Mouse (Mus musculus): Measurements from ENCODE around the gene Fntb.

Fntb gene

DNA sequence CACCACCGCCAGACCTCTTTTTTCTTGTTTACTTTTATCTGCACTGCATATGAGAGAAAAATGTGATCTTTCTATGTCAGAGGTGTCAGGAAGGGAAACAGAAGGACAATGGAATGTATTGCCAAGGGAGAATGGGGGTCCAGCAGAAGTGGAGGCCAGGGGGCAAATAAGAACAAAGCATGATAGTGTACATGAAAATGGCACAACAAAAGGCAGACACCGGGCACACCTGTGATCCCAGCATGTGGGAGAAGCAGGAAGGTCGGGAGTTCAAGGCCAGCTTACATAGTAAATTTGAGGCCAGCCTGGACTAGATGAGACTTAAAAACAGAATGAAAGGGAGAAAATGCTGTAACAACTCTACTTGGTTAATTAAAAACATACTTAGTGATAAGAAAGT lies 153.5 kb downstream of the Fntb start:
- in situ Hi-C loops (cut with MboI, MseI), result no loop called here

- in situ Hi-C loops (cut with MboI, MseI), result no loop called here
These were observed 155.0 kb downstream of the Fntb start for GRCm38 (mm10) chr12:76920398-76920797.

DNA sequence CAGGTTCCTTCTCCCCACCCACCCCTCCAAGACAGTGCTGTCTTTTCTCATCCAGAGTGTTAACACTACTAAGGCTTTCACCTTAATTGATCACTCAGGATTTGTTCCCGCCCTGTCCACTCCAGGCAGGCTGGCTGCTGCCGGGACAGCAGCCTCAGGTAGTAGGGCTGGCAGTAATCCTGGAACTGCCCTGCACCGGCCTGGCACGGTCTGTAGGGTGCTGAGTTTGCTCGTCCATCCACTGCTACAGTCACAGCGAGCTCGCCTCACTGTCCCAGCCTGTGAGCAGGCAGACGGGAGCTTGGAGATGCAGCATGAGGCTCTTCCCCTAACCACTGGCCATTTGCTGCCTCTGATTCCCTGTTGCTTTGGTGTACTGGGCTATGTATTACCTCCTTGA lies 155.6 kb downstream of the Fntb start:
- in situ Hi-C loops (cut with MboI, MseI), result no loop called here

GRCm38 (mm10) chr12:76923118-76923517 lies 157.7 kb downstream of the Fntb start:
- in situ Hi-C loops (cut with MboI, MseI), result no loop called here

DNA sequence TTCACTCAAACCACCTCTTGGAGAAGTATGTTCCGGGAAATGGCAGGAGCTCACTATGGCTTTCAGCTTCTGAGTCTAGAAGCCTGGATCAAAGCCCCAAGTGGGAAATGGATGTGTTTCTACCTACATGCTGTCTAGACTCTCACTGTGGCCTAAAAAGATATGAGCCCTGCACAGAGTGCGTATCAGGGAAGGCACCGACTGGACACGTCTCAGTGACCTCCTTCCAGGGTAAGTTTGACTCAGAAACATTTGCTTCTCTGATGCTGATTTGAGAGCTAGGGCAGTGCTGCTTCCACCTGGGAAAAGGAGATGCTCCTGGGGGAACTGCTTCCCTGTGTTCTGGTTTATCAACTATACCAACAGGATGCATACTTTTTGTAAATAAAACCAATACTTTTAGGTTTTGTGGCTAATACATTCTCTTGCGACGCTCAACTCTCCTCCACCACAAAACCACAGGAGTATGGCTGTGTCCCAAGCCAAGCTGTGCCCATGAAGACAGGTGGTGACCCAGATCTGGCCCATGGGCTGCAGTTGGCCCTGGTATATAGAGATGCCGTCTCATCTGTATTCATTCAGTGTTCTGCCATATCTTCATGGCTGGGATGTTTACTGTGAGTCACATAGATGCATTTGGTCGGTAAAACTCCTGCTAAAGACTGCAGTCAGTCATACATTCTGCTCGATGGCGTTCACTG lies 159.7 kb downstream of the Fntb start:
- in situ Hi-C loops (cut with MboI, MseI), result no loop called here

- in situ Hi-C loops (cut with MboI, MseI), result no loop called here
These were observed 161.1 kb downstream of the Fntb start for GRCm38 (mm10) chr12:76926338-76926945.

GRCm38 (mm10) chr12:76927012-76927411 lies 161.6 kb downstream of the Fntb start:
- in situ Hi-C loops (cut with MboI, MseI), result no loop called here

DNA sequence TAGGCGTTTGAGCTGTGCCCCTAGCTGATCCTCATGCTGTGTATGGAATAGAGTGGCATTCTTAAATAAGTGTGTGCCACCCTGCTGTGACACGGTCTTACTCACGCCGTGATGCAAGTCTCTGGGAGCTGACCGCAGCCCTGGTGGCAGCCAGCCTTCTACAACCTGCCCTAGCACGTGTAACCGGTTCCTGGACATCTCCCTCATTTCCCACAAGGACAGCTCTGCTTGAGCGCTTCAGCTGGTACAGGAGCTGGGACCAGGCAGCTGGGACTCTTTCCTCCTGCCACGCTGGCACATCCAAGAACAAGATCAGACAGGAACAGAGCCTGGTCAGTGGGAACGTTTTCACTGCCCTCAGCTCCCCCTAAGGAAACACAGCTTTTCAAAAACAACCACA lies 162.2 kb downstream of the Fntb start:
- in situ Hi-C loops (cut with MboI, MseI), result no loop called here

- in situ Hi-C loops (cut with MboI, MseI), result loop anchor here (5.0 kb wide), 1 partner anchor 43 kb away; no protein-coding TSS in a partner anchor
These were observed 164.8 kb downstream of the Fntb start for GRCm38 (mm10) chr12:76930177-76930576.

DNA sequence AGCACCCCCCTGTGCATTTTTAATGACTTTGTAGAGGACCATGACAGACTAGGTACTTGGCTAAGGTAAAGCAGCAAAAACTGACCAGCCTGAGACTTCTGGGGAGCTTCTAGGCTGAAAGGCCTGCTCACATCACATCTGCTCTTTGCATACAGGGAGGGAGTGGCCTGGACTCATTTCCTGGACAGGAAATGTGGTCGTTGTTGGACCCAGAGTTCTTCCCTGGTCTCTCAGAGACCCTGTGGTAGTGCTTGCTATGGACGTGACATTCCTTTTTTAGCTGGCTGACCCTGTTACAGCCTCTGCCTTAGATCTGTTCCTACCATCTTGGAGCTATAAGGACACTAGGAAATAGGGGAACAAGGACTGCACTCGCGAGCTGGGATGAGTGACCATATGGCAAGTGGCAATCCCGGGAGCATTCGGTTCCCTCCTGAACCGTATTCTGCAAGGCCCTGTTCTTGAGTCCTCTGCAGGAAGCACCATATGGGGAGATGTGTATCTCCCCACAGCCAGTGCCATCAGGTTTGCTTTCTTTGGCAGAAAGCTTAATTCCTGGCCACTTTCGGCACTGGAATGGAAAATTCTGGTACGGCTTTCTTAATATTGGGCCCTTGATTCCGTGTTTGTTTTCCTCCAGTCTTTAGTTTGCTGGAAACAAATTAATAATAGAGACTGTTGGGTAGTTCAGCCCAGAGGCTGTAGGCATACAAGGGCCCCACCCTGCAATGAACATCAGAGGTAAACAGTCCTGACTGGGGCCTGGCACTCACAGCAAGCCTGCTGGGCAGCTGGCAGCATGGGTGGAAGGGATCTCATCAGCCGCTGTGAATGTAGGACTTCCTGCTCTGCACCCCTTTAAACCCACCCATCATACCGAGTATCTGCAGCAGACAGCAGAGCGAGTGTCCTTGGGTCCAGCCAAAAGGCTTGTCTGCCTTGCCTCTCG lies 166.6 kb downstream of the Fntb start:
- in situ Hi-C loops (cut with MboI, MseI), result loop anchor here (5.0 kb wide), 1 partner anchor 45 kb away; no protein-coding TSS in a partner anchor

GRCm38 (mm10) chr12:76932688-76933060 lies 167.3 kb downstream of the Fntb start:
- in situ Hi-C loops (cut with MboI, MseI), result loop anchor here (5.0 kb wide), 1 partner anchor 45 kb away; no protein-coding TSS in a partner anchor

- in situ Hi-C loops (cut with MboI, MseI), result loop anchor here (5.0 kb wide), 1 partner anchor 47 kb away; no protein-coding TSS in a partner anchor
These were observed 169.0 kb downstream of the Fntb start for GRCm38 (mm10) chr12:76934438-76934837.

DNA sequence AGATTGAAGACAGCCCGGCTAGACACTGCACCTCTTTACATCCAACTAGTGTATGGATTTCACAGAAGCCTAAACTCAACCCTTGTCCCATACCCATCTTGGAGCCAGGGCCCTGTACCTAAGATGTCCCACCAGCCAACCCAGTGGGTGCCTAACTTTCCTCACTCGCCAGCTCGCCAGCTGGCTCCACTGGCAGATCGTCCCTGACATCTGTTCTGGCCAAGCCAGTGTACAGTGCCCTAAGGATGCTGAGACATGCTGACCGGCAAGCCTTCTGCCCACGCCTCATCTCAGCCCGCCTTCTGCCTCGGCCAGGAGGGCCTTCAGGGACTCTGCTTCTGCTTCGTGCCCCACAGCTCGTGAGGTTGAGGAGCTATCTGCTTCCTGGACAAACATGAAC lies 170.8 kb downstream of the Fntb start:
- in situ Hi-C loops (cut with MboI, MseI), result no loop called here

DNA sequence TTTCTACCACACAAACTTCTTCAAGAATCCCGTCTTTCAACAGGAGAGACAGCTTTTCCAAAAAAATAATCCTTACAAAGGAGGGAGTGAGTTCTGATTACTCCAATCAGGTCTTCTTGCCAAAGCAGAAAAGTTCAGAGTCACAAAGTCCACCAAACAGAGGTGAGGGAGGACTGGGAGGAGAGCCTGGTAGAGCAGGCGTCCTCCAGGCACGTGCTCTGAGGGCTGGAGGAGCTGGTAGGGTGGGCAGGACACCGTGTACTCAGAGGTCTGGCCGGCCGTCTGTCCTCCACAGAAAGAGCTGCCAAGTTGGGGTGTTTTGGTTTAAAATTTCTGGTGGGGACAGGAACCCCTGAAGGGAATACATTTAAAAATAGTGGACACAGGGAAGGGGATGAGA lies 172.6 kb downstream of the Fntb start:
- in situ Hi-C loops (cut with MboI, MseI), result no loop called here

DNA sequence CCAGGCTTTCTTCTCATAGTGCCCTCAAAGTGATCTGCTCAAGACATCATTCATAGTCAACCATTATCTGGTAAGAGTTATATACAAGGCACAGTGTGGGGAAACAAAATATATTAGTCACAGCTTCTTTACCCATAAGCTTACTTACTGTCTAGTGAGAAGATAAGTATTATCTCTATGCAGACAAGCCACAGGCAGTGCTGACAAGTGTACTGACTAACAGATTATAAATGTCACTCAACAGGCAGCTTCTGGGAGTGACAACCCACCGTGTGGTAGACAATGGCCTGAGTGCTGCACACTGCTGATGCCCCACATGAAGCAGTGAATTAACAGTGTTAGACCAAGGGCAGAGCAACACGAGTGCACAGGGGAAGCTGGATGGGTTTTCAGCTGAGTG lies 176.1 kb downstream of the Fntb start:
- in situ Hi-C loops (cut with MboI, MseI), result loop anchor here (10.0 kb wide), 1 partner anchor 97 kb away; no protein-coding TSS in a partner anchor

GRCm38 (mm10) chr12:76942476-76942875 lies 177.1 kb downstream of the Fntb start:
- in situ Hi-C loops (cut with MboI, MseI), result loop anchor here (10.0 kb wide), 1 partner anchor 98 kb away; no protein-coding TSS in a partner anchor

GRCm38 (mm10) chr12:76943046-76943445 lies 177.7 kb downstream of the Fntb start:
- in situ Hi-C loops (cut with MboI, MseI), result loop anchor here (10.0 kb wide), 1 partner anchor 98 kb away; no protein-coding TSS in a partner anchor

GRCm38 (mm10) chr12:76943466-76943865 lies 178.1 kb downstream of the Fntb start:
- in situ Hi-C loops (cut with MboI, MseI), result loop anchor here (10.0 kb wide), 1 partner anchor 99 kb away; no protein-coding TSS in a partner anchor

GRCm38 (mm10) chr12:76947487-76947886 lies 182.1 kb downstream of the Fntb start:
- in situ Hi-C loops (cut with MboI, MseI), result loop anchor here (10.0 kb wide), 1 partner anchor 103 kb away; no protein-coding TSS in a partner anchor

DNA sequence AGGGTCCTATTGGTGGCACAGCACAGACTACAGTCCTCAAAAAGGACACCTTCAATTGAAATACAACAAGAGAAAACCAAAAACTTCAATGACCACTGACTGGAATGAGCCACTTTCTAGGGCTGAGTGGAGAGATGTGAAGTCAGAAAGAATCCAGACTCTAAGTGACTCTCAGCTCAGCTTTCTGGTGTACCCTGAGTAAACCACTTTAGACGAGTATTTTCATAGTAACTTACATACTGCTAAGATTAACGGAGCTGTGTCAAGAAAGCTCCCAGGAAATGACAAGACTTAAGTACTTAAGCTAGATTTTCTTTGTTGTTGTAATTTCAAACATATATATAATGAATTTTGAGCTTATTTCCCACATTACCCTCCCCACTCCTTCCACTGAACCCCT lies 182.8 kb downstream of the Fntb start:
- in situ Hi-C loops (cut with MboI, MseI), result loop anchor here (10.0 kb wide), 1 partner anchor 103 kb away; no protein-coding TSS in a partner anchor

DNA sequence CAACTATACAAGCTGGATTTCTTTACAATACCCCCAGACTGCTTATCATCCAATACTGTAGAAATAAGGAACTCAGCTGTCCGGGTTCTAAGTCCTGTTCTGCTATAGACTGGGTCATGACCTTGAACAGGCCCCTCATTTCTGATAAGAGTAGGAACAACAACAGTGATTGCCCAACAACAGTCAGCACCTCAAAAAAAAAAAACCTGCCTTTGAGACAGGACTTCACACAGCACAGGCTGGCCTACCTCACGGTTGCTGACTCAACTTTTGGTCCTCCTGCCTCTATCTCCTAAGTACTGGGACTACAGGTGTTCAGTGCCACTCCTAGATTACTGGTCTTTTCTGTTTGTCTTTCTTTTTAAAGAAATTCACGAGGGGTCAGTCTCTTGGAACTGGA lies 183.4 kb downstream of the Fntb start:
- in situ Hi-C loops (cut with MboI, MseI), result loop anchor here (10.0 kb wide), 1 partner anchor 104 kb away; no protein-coding TSS in a partner anchor

All from T-helper 2 cell (primary cell).